In genomic region chr7:79243236-79243635, GRCm38 (mm10) we compare ENCODE assay signal across 21 mouse cellular contexts. TPM values are rescaled to one million over a fixed set of nuclear protein-coding genes. Genes with fewer than 3 reads are reported as not detected.
DNase-seq lines count a peak whose midpoint lies in the region; TF ChIP-seq lines count a peak whose summit lies in the region.
"Had no signal": no experiment of that assay in that cellular context is flagged by ENCODE, and none has a peak within 500 bp of the region (broad histone marks: within the 10 kb centered on the region; RNA-seq: fewer than 3 reads in every experiment).

No protein-coding gene starts in this region.

- DNase-seq in embryo, embryonic 10.5 days (ENCODE audit: low spot score) = peak; percentile 14
- DNase-seq in embryo, embryonic 10 days (ENCODE audit: low spot score) = no peak
- DNase-seq in heart, adult 2 months = no peak
- no peak for DNase-seq in heart, postnatal 25 days (ENCODE audit: low spot score)
- peak; percentile 11 for DNase-seq in lung, postnatal 10 days
- DNase-seq in lung, postnatal 25 days (ENCODE audit: low spot score) = no peak
- DNase-seq in spleen, adult 18-20 months = no peak
- DNase-seq: adrenal gland, adult 2 months; cerebellum, adult 18-20 months; gastrocnemius, postnatal 10 days; kidney, adult 2 months; kidney, postnatal 14 days; liver, postnatal 0 days; thymus, adult 18-20 months; thymus, postnatal 4 days had no signal

- H3K27me3 ChIP-seq in heart, adult 2 months (ENCODE audit: control insufficient read depth, insufficient read depth, low read length) = no peaks in the 10 kb centered on the region
- H3K27me3 ChIP-seq: forebrain, embryonic 13.5 days; hindbrain, embryonic 15.5 days; neural tube, embryonic 15.5 days had no signal

- no peak for TF ChIP-seq POLR2A in heart, adult 2 months (IDR thresholded peaks at IDR 0.05; ENCODE audit: insufficient read depth, low read depth, low read length)

- H3K4me1 ChIP-seq in heart, adult 2 months (ENCODE audit: control insufficient read depth, insufficient read depth, low read length) = peaks cover 5% of the 10 kb centered on the region
- H3K4me1 ChIP-seq: midbrain, embryonic 12.5 days had no signal

- WGBS in heart, adult 2 months = 50% methylated on average over 4 of the region's 4 CpGs

- H3K36me3 ChIP-seq in heart, adult 2 months (ENCODE audit: control insufficient read depth, insufficient read depth, low read length) = no peaks in the 10 kb centered on the region
- H3K36me3 ChIP-seq: heart, embryonic 10.5 days; hindbrain, embryonic 15.5 days; midbrain, embryonic 12.5 days; neural tube, embryonic 15.5 days had no signal

- no peak overlapping the region for H3K9ac ChIP-seq in heart, adult 2 months (ENCODE audit: low read depth, low read length)
- H3K9ac ChIP-seq: forebrain, embryonic 13.5 days; hindbrain, embryonic 15.5 days; liver, postnatal 0 days; midbrain, embryonic 12.5 days; neural tube, embryonic 15.5 days had no signal

- intact Hi-C loops in heart, adult 2 months (cut with DNase I) = no loop called here
- intact Hi-C loops in heart, postnatal 25 days (cut with DNase I) = no loop called here

- TF ChIP-seq CTCF in heart, adult 2 months (IDR thresholded peaks at IDR 0.05) = no peak

- no peak for TF ChIP-seq EP300 in heart, adult 2 months (IDR thresholded peaks at IDR 0.05; ENCODE audit: insufficient read depth, low read depth, low read length)

- no peak overlapping the region for H3K4me3 ChIP-seq in heart, adult 2 months
- H3K4me3 ChIP-seq: erythroblast, embryonic 14.5 days; forebrain, embryonic 13.5 days; heart, embryonic 10.5 days; hindbrain, embryonic 15.5 days; midbrain, embryonic 12.5 days; neural tube, embryonic 15.5 days had no signal

- H3K27ac ChIP-seq in heart, adult 2 months = peak overlapping the region; percentile 20
- H3K27ac ChIP-seq: forebrain, embryonic 13.5 days; heart, embryonic 10.5 days; hindbrain, embryonic 15.5 days; midbrain, embryonic 12.5 days; neural tube, embryonic 15.5 days had no signal

- H3K79me2 ChIP-seq in heart, adult 2 months (replicated peaks; ENCODE audit: control insufficient read depth, insufficient read depth, low read length) = no peaks in the 10 kb centered on the region

RNA-seq across cellular contexts. Expression of gene Abhd2, which starts 29.8 kb away (rescaled TPM):
- total RNA-seq in heart, adult 2 months (2021) = 10 to 100 TPM; 33.8 to 36.3 TPM
- polyA plus RNA-seq in heart, adult 2 months (2012; rRNA removed) = 8.4 and 15.8 TPM in 2 replicates
- total RNA-seq in heart, postnatal 25 days (2021) = 10 to 100 TPM; 30.4 to 41.5 TPM

Comparison
In these comparisons a context has a peak if more than half of its experiments do, and no peak if none do; other contexts are left out.
1. DNase-seq: peak in embryo, embryonic 10.5 days (single experiment) and lung, postnatal 10 days (single experiment); none in embryo, embryonic 10 days (single experiment), heart, adult 2 months (0 of 2), heart, postnatal 25 days (single experiment), lung, postnatal 25 days (single experiment) and spleen, adult 18-20 months (0 of 2).